Mouse (Mus musculus): Measurements from ENCODE around the gene Gm7137. TPM values are rescaled to one million over a fixed set of nuclear protein-coding genes. Genes with fewer than 3 reads are reported as not detected.
A peak's percentile ranks its signal among the peaks of the same experiment; 100 is the strongest.

Gene Gm7137
- total and polyA plus RNA-seq, 3 experiments: not detected

DNA sequence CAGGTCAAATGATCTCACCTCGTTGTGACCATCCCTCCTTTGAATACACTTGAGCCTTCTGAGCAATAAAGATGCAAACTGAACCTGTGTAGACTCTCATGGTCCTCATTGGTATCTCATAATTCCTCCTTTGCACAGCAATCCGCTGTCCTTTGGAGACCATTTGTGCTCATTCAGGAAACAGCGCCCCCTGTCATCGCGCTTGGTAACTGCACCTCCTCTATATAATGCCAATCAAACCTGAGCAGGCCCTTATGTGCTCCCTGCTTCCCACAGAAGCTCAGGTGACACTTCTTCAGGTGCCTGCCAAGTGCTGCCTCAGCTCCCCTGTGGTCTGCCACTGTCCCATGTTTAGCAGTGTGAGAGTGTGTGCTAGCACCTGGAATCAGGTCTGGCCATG, 27.5 kb upstream of the Gm7137 start:
- H3K9ac ChIP-seq (ENCODE audit: control insufficient read depth, low read depth, low read length, poor library complexity, severe bottlenecking): no peak overlapping the region
- H3K36me3 ChIP-seq (ENCODE audit: control insufficient read depth in 1 of 2, insufficient read depth in 2 of 2, low read length in 2 of 2): no peaks in the 10 kb centered on the region
- TF ChIP-seq SMC3 (IDR thresholded peaks at IDR 0.05; ENCODE audit: low read depth, low read length) (peak; percentile 44), CTCF (IDR thresholded peaks at IDR 0.05 in 2 of 3, conservative IDR thresholded peaks at IDR 0.05 in 1 of 3; ENCODE audit: control insufficient read depth in 1 of 3, insufficient read depth in 1 of 3, low read depth in 2 of 3, low read length in 3 of 3, poor library complexity in 1 of 3, severe bottlenecking in 1 of 3) (peak; percentile 69 to 91 (median 80)), RAD21 (IDR thresholded peaks at IDR 0.05; ENCODE audit: low read depth, low read length) (peak; percentile 37), RCOR1 (IDR thresholded peaks at IDR 0.05; ENCODE audit: low read depth, low read length) (no peak), MEF2A (IDR thresholded peaks at IDR 0.05; ENCODE audit: extremely low read depth, insufficient replicate concordance, low read depth, low read length, poor library complexity, severe bottlenecking) (no peak)
- H3K4me3 ChIP-seq (ENCODE audit: control insufficient read depth in 1 of 2, insufficient read depth in 1 of 2, low read depth in 2 of 2, low read length in 2 of 2): no peak overlapping the region
- no peaks in the 10 kb centered on the region for H3K79me2 ChIP-seq (ENCODE audit: control insufficient read depth, insufficient read depth, low read length, poor library complexity)
- H3K9me3 ChIP-seq (replicated peaks; ENCODE audit: insufficient read depth, low read length): no peaks in the 10 kb centered on the region
- no peaks in the 10 kb centered on the region for H3K27me3 ChIP-seq (ENCODE audit: control insufficient read depth in 1 of 2, insufficient read depth in 2 of 2, low read length in 2 of 2)
- H3K27ac ChIP-seq (ENCODE audit: control insufficient read depth, low read depth, low read length): no peak overlapping the region
- DNase-seq (ENCODE audit: low read depth, low spot score): peak; percentile 42
- H3K4me1 ChIP-seq (ENCODE audit: control insufficient read depth in 1 of 2, insufficient read depth in 2 of 2, low read length in 2 of 2): peaks cover 0 to 7% of the 10 kb centered on the region in 2 experiments; a peak in 2 of 4 replicates

DNA sequence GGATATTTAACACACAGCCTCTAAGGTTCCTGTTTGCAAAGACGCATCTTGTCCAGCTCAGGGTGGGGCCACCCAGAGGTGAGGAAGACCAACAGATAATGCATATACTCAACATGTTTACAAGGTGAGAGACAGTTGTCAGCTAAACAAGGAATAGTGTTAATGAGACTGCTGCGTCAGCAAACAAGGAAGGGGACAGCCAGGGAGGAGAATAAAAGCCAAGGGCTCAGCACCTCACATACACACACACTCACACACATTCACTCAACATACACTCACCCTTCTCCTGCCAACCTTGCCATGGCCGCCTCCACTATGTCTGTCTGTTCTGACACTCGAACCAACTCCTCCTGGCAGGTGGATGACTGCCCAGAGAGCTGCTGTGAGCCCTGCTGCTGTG, 26.4 kb upstream of the Gm7137 start, which contains the start of gene Gm2696:
Gm2696 (plus strand) TSS at position 301 of the 400 bp plus-strand sequence.
- Histone ChIP-seq H3K27me3 (ENCODE audit: control insufficient read depth in 1 of 2, insufficient read depth in 2 of 2, low read length in 2 of 2) (no peaks in the 10 kb centered on the region), H3K4me1 (ENCODE audit: control insufficient read depth in 1 of 2, insufficient read depth in 2 of 2, low read length in 2 of 2) (peaks cover 0 to 7% of the 10 kb centered on the region in 2 experiments; a peak in 2 of 4 replicates), H3K27ac (ENCODE audit: control insufficient read depth, low read depth, low read length) (no peak within 1 kb of the TSS), H3K79me2 (ENCODE audit: control insufficient read depth, insufficient read depth, low read length, poor library complexity) (no peaks in the 10 kb centered on the region), H3K9ac (ENCODE audit: control insufficient read depth, low read depth, low read length, poor library complexity, severe bottlenecking) (no peak within 1 kb of the TSS), H3K4me3 (ENCODE audit: control insufficient read depth in 1 of 2, insufficient read depth in 1 of 2, low read depth in 2 of 2, low read length in 2 of 2) (no peak within 1 kb of the TSS), H3K9me3 (replicated peaks; ENCODE audit: insufficient read depth, low read length) (no peaks in the 10 kb centered on the region), H3K36me3 (ENCODE audit: control insufficient read depth in 1 of 2, insufficient read depth in 2 of 2, low read length in 2 of 2) (no peaks in the 10 kb centered on the region)
- TF ChIP-seq E2F4 (IDR thresholded peaks at IDR 0.05; ENCODE audit: borderline replicate concordance, low read depth, low read length): no peak
- TF ChIP-seq TAL1 (IDR thresholded peaks at IDR 0.05; ENCODE audit: low read length): no peak
- no peak for TF ChIP-seq NRF1 (IDR thresholded peaks at IDR 0.05; ENCODE audit: insufficient read depth, low read depth, low read length, poor library complexity, severe bottlenecking)
- no peak for TF ChIP-seq POLR2A (IDR thresholded peaks at IDR 0.05; ENCODE audit: control insufficient read depth in 1 of 2, insufficient read depth in 1 of 2, low read depth in 1 of 2, low read length in 2 of 2, poor library complexity in 1 of 2)
- no peak for TF ChIP-seq MAX (IDR thresholded peaks at IDR 0.05; ENCODE audit: low read length)
- TF ChIP-seq NELFE (IDR thresholded peaks at IDR 0.05; ENCODE audit: low read depth, low read length): no peak
- TF ChIP-seq MAFK (IDR thresholded peaks at IDR 0.05; ENCODE audit: borderline replicate concordance, low read depth, low read length): no peak
- DNase-seq (ENCODE audit: low read depth, low spot score): no peak

DNA sequence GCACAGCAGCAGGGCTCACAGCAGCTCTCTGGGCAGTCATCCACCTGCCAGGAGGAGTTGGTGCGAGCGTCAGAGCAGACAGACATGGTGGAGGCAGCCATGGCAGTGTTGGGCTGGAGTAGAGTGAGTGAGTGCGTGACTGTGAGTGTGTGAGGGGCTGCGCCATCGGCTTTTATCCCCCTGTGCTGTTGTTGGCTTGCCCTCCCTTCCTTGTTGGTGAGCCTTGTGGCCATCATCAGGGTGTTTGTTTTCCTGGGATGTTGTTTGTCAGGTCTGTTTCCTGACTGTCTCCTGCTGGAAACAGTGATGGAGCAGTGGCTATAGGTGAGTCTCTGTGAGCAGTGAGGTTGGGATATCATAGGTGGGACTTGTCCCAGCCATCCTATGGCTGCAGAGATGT, 23.7 kb upstream of the Gm7137 start, which contains the start of gene Gm9507:
Gm9507 (minus strand) TSS at position 101 of the 400 bp plus-strand sequence.
- Histone ChIP-seq H3K9ac (ENCODE audit: control insufficient read depth, low read depth, low read length, poor library complexity, severe bottlenecking) (no peak within 1 kb of the TSS), H3K27me3 (ENCODE audit: control insufficient read depth in 1 of 2, insufficient read depth in 2 of 2, low read length in 2 of 2) (no peaks in the 10 kb centered on the region), H3K27ac (ENCODE audit: control insufficient read depth, low read depth, low read length) (no peak within 1 kb of the TSS), H3K36me3 (ENCODE audit: control insufficient read depth in 1 of 2, insufficient read depth in 2 of 2, low read length in 2 of 2) (no peaks in the 10 kb centered on the region), H3K9me3 (replicated peaks; ENCODE audit: insufficient read depth, low read length) (no peaks in the 10 kb centered on the region), H3K79me2 (ENCODE audit: control insufficient read depth, insufficient read depth, low read length, poor library complexity) (no peaks in the 10 kb centered on the region), H3K4me1 (ENCODE audit: control insufficient read depth in 1 of 2, insufficient read depth in 2 of 2, low read length in 2 of 2) (no peaks in the 10 kb centered on the region), H3K4me3 (ENCODE audit: control insufficient read depth in 1 of 2, insufficient read depth in 1 of 2, low read depth in 2 of 2, low read length in 2 of 2) (no peak within 1 kb of the TSS)
- no peak for DNase-seq (ENCODE audit: low read depth, low spot score)
- TF ChIP-seq MEF2A (IDR thresholded peaks at IDR 0.05; ENCODE audit: extremely low read depth, insufficient replicate concordance, low read depth, low read length, poor library complexity, severe bottlenecking): no peak
- no peak for TF ChIP-seq TAL1 (IDR thresholded peaks at IDR 0.05; ENCODE audit: low read length)
- no peak for TF ChIP-seq E2F4 (IDR thresholded peaks at IDR 0.05; ENCODE audit: borderline replicate concordance, low read depth, low read length)

Data from MEL (cell line).